Mouse (Mus musculus): ENCODE data around the gene Icam4. TPM values are rescaled to one million over a fixed set of nuclear protein-coding genes. Genes with fewer than 3 reads are reported as not detected.

Gene Icam4
- polyA plus RNA-seq, 1 experiment from 2014 or later = 146 TPM

- Histone ChIP-seq H3K36me3 (ENCODE audit: control insufficient read depth, insufficient read depth, low read length) (no peaks in the 10 kb centered on the region), H3K27ac (ENCODE audit: low read depth, low read length) (no peak overlapping the region), H3K9me3 (ENCODE audit: control insufficient read depth, low read length) (no peaks in the 10 kb centered on the region), H3K4me3 (ENCODE audit: low read depth, low read length) (peak overlapping the region; percentile 54), H3K9ac (ENCODE audit: low read depth, low read length) (0 out of 2 replicates have a peak overlapping the region, but pooled peaks have one; percentile 0), H3K4me2 (peak overlapping the region; percentile 85), H3K27me3 (replicated peaks; ENCODE audit: control insufficient read depth, insufficient read depth, low read length) (peaks cover 17% of the 10 kb centered on the region; the same call in 1 of the 2 replicates), H3K4me1 (replicated peaks; ENCODE audit: control insufficient read depth, insufficient read depth, low read length) (peaks cover 30% of the 10 kb centered on the region)
- no peak for DNase-seq (ENCODE audit: low spot score)
- ATAC-seq (replicated peaks; ENCODE audit: low FRiP score) = no peak
- 4% methylated on average over 17 of the region's 17 CpGs for WGBS
Observed at GRCm38 (mm10) chr9:21016331-21017176, 12.6 kb upstream of the Icam4 start.

GRCm38 (mm10) chr9:21017177-21017575 lies 12.0 kb upstream of the Icam4 start:
- DNase-seq (ENCODE audit: low spot score) (no peak), ATAC-seq (replicated peaks; ENCODE audit: low FRiP score) (no peak)
- no peak overlapping the region for H3K9ac ChIP-seq (ENCODE audit: low read depth, low read length)
- H3K4me3 ChIP-seq (ENCODE audit: low read depth, low read length) = peak overlapping the region; percentile 54; the same call in 1 of the 2 replicates
- no peaks in the 10 kb centered on the region for H3K36me3 ChIP-seq (ENCODE audit: control insufficient read depth, insufficient read depth, low read length)
- no peaks in the 10 kb centered on the region for H3K9me3 ChIP-seq (ENCODE audit: control insufficient read depth, low read length)
- H3K27me3 ChIP-seq (replicated peaks; ENCODE audit: control insufficient read depth, insufficient read depth, low read length) = peaks cover 17% of the 10 kb centered on the region; the same call in 1 of the 2 replicates
- WGBS = 29% methylated on average over 4 of the region's 4 CpGs
- peaks cover 24% of the 10 kb centered on the region for H3K4me1 ChIP-seq (replicated peaks; ENCODE audit: control insufficient read depth, insufficient read depth, low read length)
- H3K4me2 ChIP-seq = peak overlapping the region; percentile 85
- H3K27ac ChIP-seq (ENCODE audit: low read depth, low read length) = no peak overlapping the region

GRCm38 (mm10) chr9:21018600-21018999 lies 10.6 kb upstream of the Icam4 start:
- no peak overlapping the region for H3K9ac ChIP-seq (ENCODE audit: low read depth, low read length)
- H3K4me1 ChIP-seq (replicated peaks; ENCODE audit: control insufficient read depth, insufficient read depth, low read length) = peaks cover 20% of the 10 kb centered on the region
- H3K9me3 ChIP-seq (ENCODE audit: control insufficient read depth, low read length) = no peaks in the 10 kb centered on the region
- H3K4me2 ChIP-seq = no peak overlapping the region
- H3K4me3 ChIP-seq (ENCODE audit: low read depth, low read length) = no peak overlapping the region
- peaks cover 17% of the 10 kb centered on the region; the same call in 1 of the 2 replicates for H3K27me3 ChIP-seq (replicated peaks; ENCODE audit: control insufficient read depth, insufficient read depth, low read length)
- DNase-seq (ENCODE audit: low spot score) = no peak
- no peak overlapping the region for H3K27ac ChIP-seq (ENCODE audit: low read depth, low read length)
- ATAC-seq (replicated peaks; ENCODE audit: low FRiP score) = no peak
- 75% methylated on average over 2 of the region's 2 CpGs for WGBS
- H3K36me3 ChIP-seq (ENCODE audit: control insufficient read depth, insufficient read depth, low read length) = no peaks in the 10 kb centered on the region

DNA sequence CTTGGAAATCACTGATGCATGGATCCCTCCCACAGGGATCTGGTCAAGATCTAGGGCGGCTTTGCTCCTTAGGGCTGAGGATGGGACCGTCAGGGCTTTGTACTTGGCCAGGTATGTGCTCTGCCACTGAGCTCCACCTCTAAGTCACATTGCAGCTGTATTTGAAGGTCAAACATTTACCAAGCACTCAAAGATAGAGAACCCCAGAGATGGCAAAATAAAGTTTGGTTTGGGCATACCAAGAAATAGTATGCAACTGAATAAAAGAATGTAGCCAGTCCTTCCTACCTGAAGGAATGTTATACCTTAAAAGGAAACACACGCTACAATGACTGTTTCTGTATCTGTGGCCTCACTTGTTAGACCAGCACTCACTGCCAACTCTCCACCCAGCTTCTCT lies 7.8 kb upstream of the Icam4 start:
- Histone ChIP-seq H3K4me2 (no peak overlapping the region), H3K4me1 (replicated peaks; ENCODE audit: control insufficient read depth, insufficient read depth, low read length) (peaks cover 5% of the 10 kb centered on the region; the same call in 1 of the 2 replicates), H3K9me3 (ENCODE audit: control insufficient read depth, low read length) (no peaks in the 10 kb centered on the region), H3K4me3 (ENCODE audit: low read depth, low read length) (no peak overlapping the region), H3K27me3 (replicated peaks; ENCODE audit: control insufficient read depth, insufficient read depth, low read length) (0 out of 2 replicates have a peak, but pooled peaks cover 5% of the 10 kb centered on the region), H3K9ac (ENCODE audit: low read depth, low read length) (no peak overlapping the region), H3K27ac (ENCODE audit: low read depth, low read length) (no peak overlapping the region), H3K36me3 (ENCODE audit: control insufficient read depth, insufficient read depth, low read length) (no peaks in the 10 kb centered on the region)
- ATAC-seq (replicated peaks; ENCODE audit: low FRiP score) (no peak), DNase-seq (ENCODE audit: low spot score) (no peak)
- WGBS = 81% methylated on average over 3 of the region's 3 CpGs

GRCm38 (mm10) chr9:21022288-21022687 lies 6.9 kb upstream of the Icam4 start:
- no peak overlapping the region for H3K4me2 ChIP-seq

DNA sequence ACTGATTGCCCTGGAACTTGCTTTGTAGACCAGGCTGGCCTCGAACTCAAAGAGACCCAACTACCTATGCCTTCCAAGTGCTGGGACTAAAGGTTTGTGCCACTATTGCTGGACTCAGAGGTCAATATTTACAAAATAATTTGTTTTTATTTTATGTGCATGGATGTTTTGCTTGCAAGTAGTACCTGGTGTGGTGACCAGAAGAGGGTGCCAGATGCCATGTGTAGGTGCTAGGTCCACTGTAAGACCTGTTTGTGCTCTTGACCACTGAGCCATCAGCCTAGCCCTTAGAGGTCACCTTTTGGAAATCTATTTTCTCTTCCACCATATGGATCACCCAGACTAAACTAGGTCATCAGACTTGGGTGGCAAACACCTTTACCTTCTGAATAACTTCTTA lies 6.4 kb upstream of the Icam4 start:
- no peak overlapping the region for H3K4me3 ChIP-seq (ENCODE audit: low read depth, low read length)
- 86% methylated on average over 1 of the region's 1 CpGs for WGBS
- H3K36me3 ChIP-seq (ENCODE audit: control insufficient read depth, insufficient read depth, low read length) = no peaks in the 10 kb centered on the region
- H3K27ac ChIP-seq (ENCODE audit: low read depth, low read length) = no peak overlapping the region
- no peak overlapping the region for H3K4me2 ChIP-seq
- DNase-seq (ENCODE audit: low spot score) (no peak), ATAC-seq (replicated peaks; ENCODE audit: low FRiP score) (no peak)
- H3K27me3 ChIP-seq (replicated peaks; ENCODE audit: control insufficient read depth, insufficient read depth, low read length) = no peaks in the 10 kb centered on the region
- no peaks in the 10 kb centered on the region for H3K9me3 ChIP-seq (ENCODE audit: control insufficient read depth, low read length)
- peaks cover 6% of the 10 kb centered on the region; the same call in 1 of the 2 replicates for H3K4me1 ChIP-seq (replicated peaks; ENCODE audit: control insufficient read depth, insufficient read depth, low read length)
- no peak overlapping the region for H3K9ac ChIP-seq (ENCODE audit: low read depth, low read length)

More at GRCm38 (mm10) chr9:21022288-21022687, 6.9 kb upstream of the Icam4 start:
- Histone ChIP-seq H3K36me3 (ENCODE audit: control insufficient read depth, insufficient read depth, low read length) (no peaks in the 10 kb centered on the region), H3K9me3 (ENCODE audit: control insufficient read depth, low read length) (no peaks in the 10 kb centered on the region), H3K27me3 (replicated peaks; ENCODE audit: control insufficient read depth, insufficient read depth, low read length) (0 out of 2 replicates have a peak, but pooled peaks cover 4% of the 10 kb centered on the region), H3K27ac (ENCODE audit: low read depth, low read length) (no peak overlapping the region), H3K9ac (ENCODE audit: low read depth, low read length) (no peak overlapping the region), H3K4me1 (replicated peaks; ENCODE audit: control insufficient read depth, insufficient read depth, low read length) (peaks cover 9% of the 10 kb centered on the region), H3K4me3 (ENCODE audit: low read depth, low read length) (no peak overlapping the region)
- WGBS = 69% methylated on average over 6 of the region's 6 CpGs
- ATAC-seq (replicated peaks; ENCODE audit: low FRiP score) (no peak), DNase-seq (ENCODE audit: low spot score) (no peak)

GRCm38 (mm10) chr9:21025258-21025810 lies 3.8 kb upstream of the Icam4 start:
- no peak for DNase-seq (ENCODE audit: low spot score)
- Histone ChIP-seq H3K27ac (ENCODE audit: low read depth, low read length) (no peak overlapping the region), H3K4me1 (replicated peaks; ENCODE audit: control insufficient read depth, insufficient read depth, low read length) (peaks cover 19% of the 10 kb centered on the region; the same call in 1 of the 2 replicates), H3K36me3 (ENCODE audit: control insufficient read depth, insufficient read depth, low read length) (no peaks in the 10 kb centered on the region), H3K9ac (ENCODE audit: low read depth, low read length) (no peak overlapping the region), H3K27me3 (replicated peaks; ENCODE audit: control insufficient read depth, insufficient read depth, low read length) (no peaks in the 10 kb centered on the region), H3K4me2 (no peak overlapping the region), H3K9me3 (ENCODE audit: control insufficient read depth, low read length) (no peaks in the 10 kb centered on the region), H3K4me3 (ENCODE audit: low read depth, low read length) (no peak overlapping the region)
- 77% methylated on average over 19 of the region's 19 CpGs for WGBS
- ATAC-seq (replicated peaks; ENCODE audit: low FRiP score) = no peak

- H3K36me3 ChIP-seq (ENCODE audit: control insufficient read depth, insufficient read depth, low read length) = no peaks in the 10 kb centered on the region
- no peak overlapping the region for H3K4me2 ChIP-seq
- H3K27me3 ChIP-seq (replicated peaks; ENCODE audit: control insufficient read depth, insufficient read depth, low read length) = peaks cover 4% of the 10 kb centered on the region
- H3K4me3 ChIP-seq (ENCODE audit: low read depth, low read length) = no peak overlapping the region
- ATAC-seq (replicated peaks; ENCODE audit: low FRiP score) (no peak), DNase-seq (ENCODE audit: low spot score) (no peak)
- no peak overlapping the region for H3K27ac ChIP-seq (ENCODE audit: low read depth, low read length)
- H3K4me1 ChIP-seq (replicated peaks; ENCODE audit: control insufficient read depth, insufficient read depth, low read length) = peaks cover 29% of the 10 kb centered on the region
- H3K9me3 ChIP-seq (ENCODE audit: control insufficient read depth, low read length) = no peaks in the 10 kb centered on the region
- WGBS = 92% methylated on average over 12 of the region's 12 CpGs
- H3K9ac ChIP-seq (ENCODE audit: low read depth, low read length) = no peak overlapping the region
Observed at GRCm38 (mm10) chr9:21026849-21027248, 2.3 kb upstream of the Icam4 start.
